Mouse (Mus musculus) 416B (cell line): ENCODE results near the gene Ttc4.

Experiments used
- DNase-seq: peaks from one replicate; pipeline ENCODE4 v3.0.0; 2011; ENCODE audit warnings: low read depth

Gene Ttc4

DNA sequence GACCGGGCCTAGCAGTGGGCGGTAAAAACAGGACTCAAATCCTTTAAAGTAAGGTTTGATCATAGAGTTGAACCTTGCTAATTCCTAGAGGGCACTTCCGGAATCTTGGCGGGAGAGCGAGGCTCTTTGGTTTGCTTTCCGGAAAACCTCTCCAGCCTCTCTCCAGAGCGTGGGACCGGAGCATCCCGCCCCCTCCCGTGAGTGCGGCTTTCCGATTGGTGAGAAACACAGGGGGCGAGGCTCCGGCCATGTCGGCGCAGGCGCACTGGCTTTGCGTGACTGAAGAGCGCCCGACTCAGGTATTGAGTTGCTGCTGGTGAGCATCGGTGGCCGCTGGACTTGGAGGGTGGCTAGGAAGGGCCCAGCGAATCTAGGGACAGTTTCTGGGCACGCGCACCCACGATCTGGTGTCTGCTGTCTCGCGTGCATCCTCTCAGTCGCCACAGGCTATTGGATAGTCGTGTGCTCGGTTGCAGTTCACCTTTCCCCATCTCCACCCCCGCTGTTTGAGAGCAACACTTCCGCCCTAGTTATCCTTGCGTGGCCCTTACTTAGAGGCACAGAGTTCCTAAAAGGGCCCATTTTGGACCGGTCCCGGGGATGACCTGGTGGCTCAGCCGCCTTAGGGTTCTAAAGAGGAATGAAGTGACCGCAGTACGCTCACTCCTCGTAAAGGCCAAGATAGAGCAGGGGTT, 27.8 kb downstream of the Ttc4 start, which contains the start of gene Pars2:
TSS of gene Pars2 (plus strand) at position 237 of the 695 bp plus-strand sequence.
- DNase-seq = peak; percentile 98

DNA sequence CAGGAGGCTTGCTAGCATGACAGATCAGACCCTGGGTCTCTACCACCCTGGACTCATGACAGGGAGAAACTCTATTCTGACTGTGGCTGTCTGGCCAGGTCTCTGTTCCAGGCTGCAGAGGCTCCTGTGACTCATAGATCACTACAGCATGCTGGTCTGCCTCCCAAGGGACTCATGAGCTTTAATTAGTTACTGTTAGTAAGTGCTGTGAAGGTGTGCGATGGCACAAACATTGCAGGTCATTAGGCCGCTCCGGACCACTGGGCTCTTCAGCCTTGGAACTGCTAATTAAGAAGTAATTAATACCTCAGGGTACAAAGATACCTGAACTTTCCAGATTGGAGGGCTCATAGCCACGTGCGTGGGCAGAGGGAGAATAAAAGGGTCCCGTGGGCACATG, 31.6 kb downstream of the Ttc4 start:
- no peak for DNase-seq

DNA sequence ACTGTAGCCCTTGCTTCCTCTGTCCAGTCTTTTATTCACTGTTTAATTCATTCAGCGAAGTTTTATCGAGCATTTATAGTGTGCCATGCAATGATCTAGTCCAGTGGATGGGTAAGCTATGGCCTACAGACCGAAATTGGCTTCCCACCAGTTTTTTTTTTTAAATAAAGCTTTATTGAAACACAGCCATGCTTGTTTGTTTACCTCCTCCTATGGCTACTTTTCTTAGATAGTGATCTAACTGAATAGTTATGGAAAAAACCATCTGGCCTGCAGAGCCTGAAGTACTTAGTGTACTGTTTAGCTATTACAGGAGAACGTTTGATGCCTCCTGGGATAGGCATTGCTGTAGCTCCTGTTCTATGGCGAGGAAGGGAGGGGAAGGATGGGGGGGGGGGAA, 32.9 kb downstream of the Ttc4 start:
- no peak for DNase-seq

DNA sequence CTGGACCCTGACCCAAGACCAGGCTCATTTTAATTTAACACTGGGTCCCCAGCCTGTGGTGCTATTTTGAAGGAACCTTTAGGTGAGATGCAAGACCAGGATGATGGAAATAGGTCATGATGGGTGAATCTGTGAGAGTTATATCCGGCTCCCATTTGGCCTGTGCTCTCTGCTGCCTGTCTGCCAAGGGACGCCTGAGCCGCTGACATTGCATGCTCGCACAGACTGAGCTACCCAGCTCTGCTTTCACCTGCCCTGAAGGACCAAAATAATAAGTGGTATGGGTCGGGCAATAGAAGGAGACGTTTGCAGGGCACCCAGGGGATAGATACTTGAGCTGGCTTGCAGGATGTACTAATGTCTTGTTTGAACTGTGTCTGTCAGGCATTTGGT, 34.5 kb downstream of the Ttc4 start:
- DNase-seq = no peak

DNA sequence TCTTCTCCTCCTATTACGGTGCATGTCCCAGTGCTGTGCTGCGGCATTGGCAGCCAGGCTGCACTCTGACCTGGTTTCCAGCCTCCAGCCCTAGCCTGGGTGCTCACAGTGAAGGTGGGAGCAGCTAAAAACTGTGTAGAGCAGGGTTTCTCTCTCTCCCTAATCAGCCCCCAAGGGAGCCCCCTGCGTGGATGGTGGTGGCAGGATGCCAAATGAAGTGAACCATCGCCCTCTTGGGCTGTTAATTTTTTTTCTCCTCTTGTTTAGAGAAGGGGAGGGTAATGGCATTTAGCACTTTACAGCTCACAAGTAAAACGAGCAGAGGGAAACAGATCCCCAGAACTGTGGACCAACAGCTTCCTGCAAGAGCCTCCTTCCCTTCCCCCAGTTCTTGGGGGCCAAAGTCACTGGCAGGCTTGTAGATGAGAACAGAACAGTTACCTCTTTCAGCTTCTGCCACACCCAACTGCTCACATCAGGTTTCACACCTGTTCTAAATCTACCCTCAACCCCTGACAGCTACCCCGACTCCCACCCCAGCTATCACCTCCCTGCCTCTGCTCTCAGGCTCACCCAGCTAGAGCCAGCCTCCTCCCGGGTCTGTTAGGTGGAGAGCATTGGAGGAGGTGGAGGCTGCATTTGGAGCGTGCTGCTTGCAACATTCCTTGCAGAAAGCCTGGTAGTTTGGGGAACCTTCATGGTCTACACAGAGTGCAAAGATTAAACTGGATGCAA, 35.1 kb downstream of the Ttc4 start:
- no peak for DNase-seq

DNA sequence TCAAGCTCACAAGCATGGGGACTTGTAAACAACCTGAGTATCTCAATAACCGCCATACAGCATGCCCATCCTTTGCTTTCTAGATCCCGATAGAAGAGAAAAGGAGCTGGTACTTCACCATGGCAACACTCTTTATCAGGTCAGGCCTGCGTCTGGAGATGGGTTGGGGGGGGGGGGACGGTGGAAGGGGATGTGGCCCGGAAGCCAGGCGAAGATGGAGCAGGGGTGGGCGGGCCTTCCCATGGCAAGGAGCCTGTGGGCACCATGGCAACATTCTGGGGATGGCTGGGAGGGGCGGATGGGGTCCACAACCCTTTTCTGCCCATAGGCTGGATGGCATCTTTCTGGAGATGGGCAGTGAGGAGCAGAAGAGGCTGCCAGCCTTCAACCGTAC, 44.7 kb downstream of the Ttc4 start:
- DNase-seq = no peak

DNA sequence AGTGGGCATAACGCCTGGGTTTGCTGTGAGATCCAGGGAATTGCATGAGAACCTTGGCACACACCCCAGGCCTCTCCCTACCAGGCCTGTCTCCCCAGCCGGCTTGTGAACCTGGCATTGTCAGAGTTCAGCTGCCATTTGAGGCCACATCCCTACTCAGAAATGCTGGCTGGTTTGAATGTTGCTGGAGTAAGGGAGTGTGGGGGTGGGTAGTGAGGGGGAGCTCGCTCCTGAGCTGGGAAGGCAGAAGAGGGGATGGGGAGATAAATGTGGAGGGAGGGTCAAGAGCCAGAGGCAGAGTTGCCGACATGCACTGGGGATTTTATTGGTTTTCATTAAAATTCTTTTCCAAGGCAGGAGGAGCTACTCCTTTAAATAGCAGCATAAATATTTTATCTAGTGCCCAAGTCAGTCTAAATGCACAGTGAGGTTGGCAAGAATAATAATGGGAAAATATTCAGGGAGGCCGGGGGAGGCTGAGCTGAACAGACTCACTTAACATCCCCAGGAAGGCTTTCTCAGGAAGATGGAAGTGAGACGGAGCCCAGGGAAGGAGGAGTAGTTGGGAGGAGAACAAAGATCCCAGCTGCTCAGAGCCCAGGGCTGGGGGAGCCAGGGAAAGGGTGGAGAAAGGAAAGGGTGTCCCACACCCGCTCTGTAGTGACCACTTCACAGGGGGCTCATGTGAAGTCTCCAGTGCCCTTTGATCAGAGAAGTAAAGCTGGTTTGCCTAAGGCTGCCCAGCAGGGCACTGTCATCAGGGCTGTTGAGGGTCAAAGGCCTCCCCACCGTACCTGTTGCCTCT, 45.3 kb downstream of the Ttc4 start:
- DNase-seq = no peak

DNA sequence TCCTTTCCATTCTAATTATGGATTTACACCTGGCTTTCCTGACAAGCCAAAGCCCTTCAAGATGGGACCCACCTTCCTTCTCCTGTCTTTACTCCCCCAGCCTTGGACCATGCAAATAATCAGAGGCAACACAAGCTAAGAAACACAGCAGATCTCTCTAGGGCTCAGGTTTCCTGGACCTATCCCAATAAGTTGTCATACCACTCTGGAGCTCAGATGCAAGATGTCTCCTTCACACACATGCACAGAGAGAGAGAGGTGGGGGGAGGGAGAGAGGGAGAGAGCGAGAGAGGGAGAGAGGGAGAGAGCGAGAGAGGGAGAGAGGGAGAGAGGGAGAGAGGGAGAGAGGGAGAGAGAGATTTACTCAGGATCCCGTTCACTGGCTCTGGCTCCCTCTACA, 46.4 kb downstream of the Ttc4 start:
- no peak for DNase-seq

DNA sequence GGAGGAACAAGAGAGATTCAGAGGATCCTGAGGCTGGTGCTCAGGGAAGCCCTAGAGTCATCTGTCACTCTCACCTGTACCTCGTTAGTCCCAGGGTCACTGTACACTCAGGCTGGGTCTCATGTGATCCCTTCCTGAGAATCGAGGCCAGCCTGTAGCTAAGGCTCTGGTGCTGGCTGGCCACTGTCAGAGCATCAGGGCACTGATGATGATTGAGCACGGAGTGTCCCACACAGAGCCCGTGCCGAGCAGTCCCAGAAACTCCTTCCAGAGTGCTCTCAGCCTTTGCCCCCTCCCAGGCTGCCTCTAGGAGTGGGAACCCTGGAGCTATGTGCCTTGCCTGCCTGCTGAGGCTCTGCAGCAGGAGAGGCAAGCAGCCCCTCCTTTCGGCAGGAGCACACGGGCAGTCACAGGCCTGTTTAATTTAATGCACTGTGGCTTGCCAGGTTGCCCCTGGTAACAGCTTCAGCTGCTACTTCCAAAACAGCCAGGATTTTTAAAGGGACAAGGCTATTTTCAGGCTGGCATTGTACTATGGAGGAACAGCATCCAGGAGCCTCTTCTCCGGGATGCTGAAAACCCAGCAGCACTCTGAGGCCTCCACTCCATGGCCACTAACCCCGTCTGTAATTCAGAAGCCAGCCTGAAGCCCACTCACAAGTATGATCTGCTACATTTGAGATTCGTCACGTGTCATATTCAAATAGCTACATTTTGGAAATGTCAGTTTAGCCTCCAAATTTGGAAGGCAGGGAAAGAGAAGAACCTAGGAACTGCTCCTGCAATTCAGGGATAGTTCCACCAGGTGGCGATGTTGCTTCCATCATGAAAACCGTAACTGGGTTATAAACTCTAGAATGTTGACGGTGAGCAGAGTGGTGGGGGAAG, 48.2 kb downstream of the Ttc4 start:
- peak; percentile 64 for DNase-seq

DNA sequence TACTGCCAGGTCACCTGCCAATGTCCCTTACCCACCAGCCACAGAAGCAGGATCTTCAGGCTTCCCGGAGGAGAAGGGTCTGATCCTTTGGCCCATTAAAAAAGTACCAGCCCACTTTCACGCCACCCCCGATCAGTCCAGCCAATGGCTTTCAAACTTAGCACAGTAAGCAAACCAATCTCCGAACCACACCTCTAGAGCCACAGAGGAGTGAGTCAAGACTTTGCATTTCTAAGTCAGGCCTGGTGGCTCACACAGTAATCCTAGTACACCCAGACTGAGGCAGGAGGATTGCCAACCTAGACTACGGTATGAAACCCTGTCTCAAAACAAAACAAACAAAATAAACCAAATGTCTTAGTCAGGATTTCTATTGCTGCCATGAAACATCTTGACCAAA, 49.4 kb downstream of the Ttc4 start:
- DNase-seq = no peak

DNA sequence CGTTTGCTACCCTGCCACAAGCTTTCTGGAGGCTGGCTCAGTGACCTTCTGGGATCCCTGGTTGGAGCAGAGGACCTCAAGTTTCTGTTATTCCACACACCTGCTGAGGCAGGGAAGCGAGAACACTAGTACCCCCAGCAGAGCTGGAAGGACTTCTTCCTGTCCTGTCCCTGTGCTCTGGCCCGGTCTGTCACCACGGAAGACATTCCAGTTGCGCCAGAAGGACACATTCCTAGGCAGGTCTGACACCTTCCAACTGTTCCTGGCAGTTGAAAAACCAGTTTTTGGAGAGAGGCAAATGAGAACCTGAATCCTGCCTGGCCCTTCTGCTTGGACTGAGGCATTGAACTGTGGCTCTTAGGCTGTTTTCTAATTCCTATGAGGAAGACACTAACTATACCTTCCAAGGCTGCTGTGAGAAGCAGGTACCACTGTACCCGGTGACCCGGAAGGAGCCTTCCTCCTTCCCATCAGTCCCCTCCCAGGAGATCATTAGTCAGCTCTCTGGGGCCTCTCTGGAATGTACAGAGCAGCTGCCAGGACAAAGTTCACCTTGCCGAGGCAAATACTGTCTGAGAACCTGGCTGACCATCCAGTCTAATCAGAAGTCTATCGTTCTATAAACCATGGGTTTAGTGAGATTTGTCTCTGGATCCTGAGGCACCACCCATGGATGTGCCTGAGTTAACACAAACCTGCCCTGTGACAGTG, 49.9 kb downstream of the Ttc4 start:
- DNase-seq = no peak

DNA sequence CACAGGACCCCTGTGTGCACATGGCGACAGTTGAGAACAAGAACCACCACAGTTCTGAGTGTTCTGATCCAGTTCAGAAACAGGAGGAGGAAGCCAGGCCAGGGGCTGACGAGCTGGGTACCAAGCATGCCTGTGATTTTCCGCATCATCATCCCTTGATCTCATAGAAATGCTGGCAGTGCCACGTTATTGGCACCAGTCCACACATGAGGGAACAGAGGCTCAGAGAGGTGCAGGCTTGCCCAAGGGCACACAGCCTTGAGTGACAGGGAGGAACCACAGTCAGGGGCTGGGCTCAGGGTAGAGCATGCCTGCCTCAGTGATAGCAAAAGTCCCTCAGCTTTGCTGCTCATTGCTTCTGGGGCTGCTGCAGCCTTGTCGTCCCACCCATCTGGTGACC, 50.9 kb downstream of the Ttc4 start:
- DNase-seq = no peak

DNA sequence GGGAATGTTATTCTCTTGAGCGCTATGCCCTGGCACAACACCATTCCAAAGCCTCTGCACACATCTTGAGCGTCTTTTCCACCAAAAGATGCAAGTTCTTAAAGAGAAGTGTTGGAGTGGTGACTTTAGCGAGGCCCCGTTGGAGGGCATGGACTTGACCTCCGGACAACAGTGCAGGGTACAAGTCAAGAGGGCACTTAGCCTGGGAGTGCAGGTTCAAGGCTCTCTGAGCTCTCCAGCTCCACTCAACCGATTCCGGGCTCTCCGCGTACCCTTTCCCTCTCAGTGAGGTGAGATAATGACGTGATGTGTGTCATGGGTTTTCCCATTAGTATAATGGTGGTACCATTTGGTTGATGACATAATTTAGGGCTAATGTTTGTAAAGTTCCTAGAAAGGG, 54.5 kb downstream of the Ttc4 start:
- no peak for DNase-seq

DNA sequence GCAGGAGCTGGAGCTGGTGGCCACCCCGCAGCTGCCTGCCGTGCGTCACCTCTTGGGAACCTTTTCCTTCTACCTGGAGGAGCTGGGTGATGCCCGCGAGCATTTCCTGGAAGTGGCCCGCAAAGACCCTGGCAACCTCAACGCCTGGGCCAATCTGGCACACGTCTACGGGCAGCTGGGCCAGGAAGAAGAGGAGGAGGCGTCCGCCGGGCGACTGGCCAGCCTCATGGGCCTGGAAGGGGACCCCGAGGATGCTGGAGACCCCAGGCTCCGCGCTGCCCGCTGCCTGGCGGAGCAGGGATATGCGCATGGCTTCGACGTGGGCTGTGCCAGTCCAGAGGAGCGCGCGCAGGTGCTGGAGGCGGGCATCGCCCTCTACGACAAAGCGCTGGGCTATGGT, 56.0 kb downstream of the Ttc4 start:
- DNase-seq = no peak

DNA sequence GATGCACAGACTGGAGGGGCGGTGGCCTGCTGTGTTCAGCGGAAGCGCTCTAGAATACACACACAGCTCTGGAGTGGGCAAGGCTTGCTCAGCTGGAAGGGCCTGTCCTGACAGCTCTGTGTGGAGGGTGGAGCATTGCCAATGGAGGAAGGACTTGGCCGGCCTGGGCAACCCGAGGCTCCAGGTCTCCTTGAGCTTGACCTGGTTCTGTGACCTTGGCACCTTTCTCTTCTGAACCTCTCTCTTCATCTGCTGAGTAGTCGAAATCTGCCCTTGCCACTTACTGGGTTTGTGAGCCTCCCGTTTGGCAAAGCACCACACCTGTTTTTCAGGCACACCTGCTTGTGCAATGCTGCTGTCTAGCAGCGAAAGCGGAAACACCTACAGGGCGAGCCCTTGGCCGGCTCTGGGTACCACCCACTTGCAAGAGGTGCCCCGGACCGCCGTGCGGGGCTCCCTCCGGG, 56.7 kb downstream of the Ttc4 start, which contains the start of gene Ttc22:
TSS of gene Ttc22 (plus strand) at position 403 of the 464 bp plus-strand sequence.
- no peak for DNase-seq

DNA sequence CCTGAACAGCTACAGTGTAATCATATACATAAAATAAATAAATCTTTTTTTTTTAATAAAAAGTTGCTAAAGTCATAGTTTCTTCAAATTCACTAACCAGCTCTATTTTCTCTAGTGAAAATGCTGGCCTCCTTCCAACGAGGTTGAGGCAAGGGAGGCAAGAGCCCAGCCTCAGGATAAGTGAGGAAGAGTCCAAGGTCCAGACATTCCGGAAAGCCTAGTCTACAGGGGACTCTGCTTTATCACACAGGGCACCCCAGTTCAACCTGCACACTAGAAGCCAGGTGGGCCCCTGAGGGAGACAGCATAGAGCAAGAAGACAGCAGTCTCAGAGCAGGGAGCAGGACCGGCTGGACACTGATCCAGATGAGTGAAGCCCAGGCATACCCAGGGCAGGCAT, 57.3 kb downstream of the Ttc4 start:
- no peak for DNase-seq

DNA sequence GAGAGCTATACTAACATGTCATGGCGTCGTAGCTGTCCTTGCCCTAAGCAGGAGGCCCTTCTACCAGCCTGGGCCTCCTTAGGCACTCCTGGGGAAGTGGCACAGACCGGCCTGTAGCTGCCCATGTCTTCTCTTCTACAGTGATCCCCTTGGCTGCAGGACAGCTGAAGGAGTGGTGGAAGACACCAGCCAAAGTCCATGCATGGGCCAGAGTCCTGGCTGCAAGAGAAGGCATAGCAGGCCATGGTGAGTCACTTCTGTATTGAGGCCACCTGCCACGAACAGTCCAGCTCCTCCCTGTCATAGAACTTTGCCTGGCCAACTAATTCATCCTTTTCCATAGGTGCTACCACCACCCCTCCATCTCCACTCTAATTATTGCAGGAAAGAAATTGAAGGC, 59.8 kb downstream of the Ttc4 start:
- no peak for DNase-seq

DNA sequence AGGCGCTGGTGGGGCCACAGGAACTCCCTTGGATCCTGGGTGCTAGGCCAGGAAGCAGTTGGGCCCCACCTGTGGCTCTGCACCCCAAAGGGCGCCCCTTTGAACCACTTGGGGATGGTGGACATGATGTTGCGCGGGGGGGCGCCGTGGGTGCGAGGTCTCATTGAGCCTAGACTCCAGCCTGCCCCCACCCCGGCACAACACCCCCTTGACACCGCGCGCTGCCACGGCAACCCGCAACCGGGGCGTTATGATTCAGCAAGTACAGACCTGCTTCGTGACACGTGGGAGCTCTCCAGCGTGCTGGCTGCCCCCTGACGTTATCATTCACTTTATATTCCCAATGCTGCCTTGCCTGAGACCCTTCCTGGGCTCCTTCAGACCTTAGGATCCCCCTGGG, 61.7 kb downstream of the Ttc4 start, which contains the start of gene Lexm:
TSS of gene Lexm (minus strand) at position 186 of the 400 bp plus-strand sequence.
- DNase-seq = peak; percentile 19

DNA sequence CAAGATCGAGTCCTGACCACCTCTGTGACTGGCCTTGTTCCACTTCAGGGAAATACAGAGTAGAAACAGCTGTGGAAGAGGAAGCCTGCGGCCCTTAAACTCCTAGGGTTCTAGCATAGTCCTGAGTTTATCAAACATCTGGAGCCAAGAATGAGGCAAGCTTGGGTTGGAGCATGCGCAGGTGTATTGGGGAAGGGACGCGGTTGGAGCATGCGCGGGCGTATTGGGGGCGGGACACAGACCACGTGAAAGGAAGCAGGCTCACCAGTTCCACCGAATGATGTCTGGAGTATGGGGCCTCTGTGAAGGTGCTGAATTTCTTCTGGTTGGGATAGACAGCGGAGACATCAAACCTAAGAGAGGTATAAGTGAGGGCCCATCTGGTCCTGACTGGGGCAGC, 63.1 kb downstream of the Ttc4 start:
- no peak for DNase-seq

DNA sequence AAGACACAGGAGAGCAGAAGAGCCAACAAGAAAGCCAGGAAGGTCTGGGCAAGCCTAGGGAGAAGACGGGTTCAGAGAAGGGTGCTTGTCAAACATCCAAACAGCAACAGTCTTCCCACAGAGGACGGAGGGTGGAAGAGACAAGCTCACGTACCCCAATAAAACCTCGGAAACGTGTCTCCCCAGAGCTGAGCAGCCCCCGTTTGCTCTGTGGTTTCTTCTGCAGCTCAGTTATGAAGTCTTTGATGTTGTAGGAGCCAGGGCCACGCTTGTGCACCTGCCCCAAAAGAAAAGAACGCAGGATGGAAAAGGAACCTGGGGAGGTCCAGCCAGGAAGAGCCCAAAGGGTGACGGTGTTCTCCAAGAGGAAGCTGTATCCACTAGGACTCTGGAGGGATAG, 63.9 kb downstream of the Ttc4 start:
- DNase-seq = no peak

DNA sequence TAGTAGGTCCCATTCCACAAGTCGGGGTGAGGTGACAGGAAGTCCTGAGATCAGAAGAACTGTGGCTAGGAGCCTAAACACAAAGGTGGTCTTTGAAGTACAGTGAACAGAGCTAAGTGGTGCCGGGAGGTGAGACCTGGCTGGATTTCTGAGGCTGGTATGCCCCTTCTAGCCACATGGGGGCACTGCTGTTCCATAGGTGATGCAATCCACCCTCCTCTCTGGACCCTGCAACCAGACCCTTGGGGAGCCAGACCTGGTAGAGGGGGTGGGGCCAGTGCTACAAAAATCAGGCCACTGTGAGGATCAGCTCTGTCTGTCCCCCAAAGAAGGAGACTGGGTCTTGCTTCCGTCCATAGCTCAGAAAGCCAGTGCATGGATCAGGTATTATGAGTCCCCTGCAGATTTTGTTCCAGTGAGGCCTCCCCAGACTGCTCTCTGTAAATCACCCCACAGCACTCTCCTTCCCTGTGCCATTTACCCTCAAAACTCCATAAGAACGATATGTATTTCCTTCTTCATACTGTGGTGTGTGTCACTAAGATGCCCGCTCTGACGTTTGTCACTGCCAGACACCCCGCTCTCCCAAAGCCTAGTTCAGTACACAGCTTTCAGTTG, 64.5 kb downstream of the Ttc4 start:
- peak; percentile 69 for DNase-seq
